Mouse (Mus musculus) 416B (cell line): ENCODE results near the gene Gins1.
A peak's percentile ranks its signal among the peaks of the same experiment; 100 is the strongest.
"Not testable (repeated sequence)": the region's sequence is repeated elsewhere in the genome, so short reads cannot be mapped to it uniquely, and the experiment has no call there.

ENCODE experiments used
- DNase-seq: peaks from one replicate; pipeline ENCODE4 v3.0.0; 2011; ENCODE audit warnings: low read depth

The Gins1 gene

DNA sequence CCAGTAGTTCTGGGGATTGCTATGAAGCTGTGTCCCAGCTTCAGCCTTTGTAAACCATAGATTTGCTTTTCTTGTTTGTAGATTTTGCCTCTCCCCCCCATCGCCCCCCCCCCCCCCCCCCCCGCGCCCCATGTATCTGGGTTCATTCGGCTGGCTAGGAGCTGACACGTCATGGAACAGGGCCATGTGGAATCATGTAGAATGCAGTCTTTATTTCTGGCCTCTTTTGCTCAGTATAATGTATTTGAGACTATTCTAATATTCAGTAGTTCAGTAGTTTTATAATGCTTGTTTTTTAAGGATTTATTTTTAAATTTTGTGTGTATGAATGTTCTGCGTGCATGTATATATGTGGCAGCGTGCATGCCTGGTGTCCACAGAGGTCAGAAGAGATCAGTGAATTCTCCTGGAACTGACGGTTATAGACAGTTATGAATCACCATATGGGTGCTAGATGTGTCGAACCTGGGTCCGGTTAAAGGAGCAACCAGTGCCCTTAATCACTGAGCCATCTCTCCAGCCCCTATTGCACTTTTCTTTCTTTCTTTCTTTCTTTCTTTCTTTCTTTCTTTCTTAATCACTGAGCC is 5.2 kb downstream of the Gins1 start:
- peak; percentile 78 for DNase-seq

- DNase-seq, result peak; percentile 51
Observed at GRCm38 (mm10) chr2:150914781-150915515, 9.7 kb downstream of the Gins1 start.

GRCm38 (mm10) chr2:150915786-150916185 is 10.6 kb downstream of the Gins1 start:
- no peak for DNase-seq

DNA sequence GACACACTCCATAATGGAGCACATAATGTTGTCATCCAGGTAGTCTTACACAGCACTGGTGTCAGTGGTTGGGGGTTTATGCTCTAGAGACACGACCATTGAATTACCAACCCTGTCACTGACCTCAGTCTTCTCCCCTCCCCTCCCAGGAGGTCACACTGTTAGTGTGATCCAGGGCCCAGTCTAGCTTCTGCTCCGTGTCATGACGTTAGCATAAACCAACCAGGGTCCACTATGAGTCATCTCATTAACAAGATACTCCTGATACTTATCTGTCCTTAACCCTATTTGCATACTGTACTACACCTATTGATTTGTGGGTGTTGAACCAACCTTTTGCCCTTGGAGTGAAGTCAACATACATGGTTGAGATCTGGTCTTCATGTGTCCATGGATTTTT is 13.5 kb downstream of the Gins1 start:
- DNase-seq, result peak; percentile 36

- DNase-seq, result no peak
Observed at GRCm38 (mm10) chr2:150920543-150920942, 15.3 kb downstream of the Gins1 start.

DNA sequence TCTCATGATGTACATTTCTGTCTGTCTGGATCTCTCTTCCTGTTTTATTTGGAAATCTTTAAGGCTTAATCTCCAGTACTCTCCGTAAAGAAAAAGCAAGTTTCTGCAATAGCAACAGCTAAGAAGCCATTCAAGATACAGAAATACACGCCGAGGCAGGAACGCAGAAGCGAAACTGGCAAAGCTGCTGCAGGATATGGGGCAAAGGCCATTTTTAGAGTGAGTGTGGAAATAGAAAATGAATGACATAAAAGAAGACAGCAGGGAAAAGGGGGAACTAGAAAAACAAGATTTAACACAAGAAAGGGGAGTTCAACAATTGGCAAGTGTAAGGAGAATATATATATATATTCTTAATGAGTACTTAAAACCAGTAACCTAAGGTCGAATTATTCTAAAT is 16.5 kb downstream of the Gins1 start:
- no peak for DNase-seq

GRCm38 (mm10) chr2:150922165-150922564 is 17.0 kb downstream of the Gins1 start:
- DNase-seq, result no peak

- no peak for DNase-seq
Observed at GRCm38 (mm10) chr2:150923026-150923425, 17.8 kb downstream of the Gins1 start.

- DNase-seq, result no peak
Observed at GRCm38 (mm10) chr2:150923505-150923904, 18.3 kb downstream of the Gins1 start.

GRCm38 (mm10) chr2:150927038-150927720 is 22.0 kb downstream of the Gins1 start:
- no peak for DNase-seq

DNA sequence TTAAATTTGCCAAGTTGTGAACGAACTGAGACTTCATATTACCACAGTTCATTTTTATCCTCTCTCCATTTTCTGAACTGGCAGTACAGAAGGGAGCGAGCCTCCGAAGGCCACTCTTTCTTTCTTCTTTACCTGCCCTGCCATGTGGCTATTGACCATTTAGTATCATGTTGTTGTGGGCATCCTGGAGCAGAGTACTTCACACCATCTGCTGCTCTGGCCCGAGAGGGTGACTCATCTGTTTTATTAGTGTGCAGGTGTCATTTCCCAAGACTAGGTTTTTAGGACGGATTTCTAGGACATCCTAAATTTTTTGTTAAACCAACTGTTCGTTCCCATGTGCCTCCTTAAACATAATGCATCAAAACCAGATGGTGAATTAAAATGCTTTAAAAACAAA is 24.0 kb downstream of the Gins1 start:
- DNase-seq, result no peak

GRCm38 (mm10) chr2:150930806-150931205 is 25.6 kb downstream of the Gins1 start:
- DNase-seq, result no peak

GRCm38 (mm10) chr2:150933482-150933881 is 28.3 kb downstream of the Gins1 start:
- no peak for DNase-seq

DNA sequence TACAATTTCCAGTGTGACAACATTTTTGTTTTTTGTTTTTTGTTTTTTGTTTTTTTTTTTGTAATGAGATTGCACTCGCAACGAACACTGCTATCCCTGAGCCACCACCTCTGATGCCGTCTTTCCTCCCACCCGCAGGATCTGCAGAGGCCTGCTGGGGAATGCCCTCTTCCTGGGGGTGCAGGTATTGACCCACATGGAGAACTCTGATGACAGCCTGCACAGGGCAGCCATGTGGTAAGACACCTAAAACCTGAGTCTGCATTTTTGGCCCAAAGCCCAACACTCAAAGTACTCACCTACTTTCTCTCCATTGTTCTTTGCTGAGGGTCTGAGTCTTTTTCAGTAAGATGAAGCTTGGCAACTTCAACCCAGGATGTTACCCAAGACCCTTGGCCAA is 29.5 kb downstream of the Gins1 start:
- DNase-seq, result no peak

GRCm38 (mm10) chr2:150944017-150944416 is 38.8 kb downstream of the Gins1 start:
- DNase-seq, result no peak

DNA sequence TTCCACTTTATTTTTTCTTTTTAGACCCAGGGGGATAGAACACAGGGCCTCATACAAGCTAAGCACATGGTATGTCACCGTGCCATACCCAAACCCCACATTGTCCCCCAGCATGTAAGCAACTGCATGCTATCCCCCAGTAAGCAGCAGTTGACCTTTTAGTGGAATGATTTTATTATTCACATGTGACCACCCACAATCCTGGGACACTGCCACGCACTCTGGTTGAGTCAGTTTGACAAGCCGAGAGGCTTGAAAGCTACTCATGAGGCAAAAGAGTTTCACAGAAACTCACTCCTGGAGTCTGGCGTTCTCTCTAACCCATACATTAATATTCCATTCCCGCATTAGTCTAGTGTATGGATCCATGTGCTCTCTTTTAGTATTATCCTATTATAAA is 42.1 kb downstream of the Gins1 start:
- DNase-seq, result not testable (repeated sequence)

DNA sequence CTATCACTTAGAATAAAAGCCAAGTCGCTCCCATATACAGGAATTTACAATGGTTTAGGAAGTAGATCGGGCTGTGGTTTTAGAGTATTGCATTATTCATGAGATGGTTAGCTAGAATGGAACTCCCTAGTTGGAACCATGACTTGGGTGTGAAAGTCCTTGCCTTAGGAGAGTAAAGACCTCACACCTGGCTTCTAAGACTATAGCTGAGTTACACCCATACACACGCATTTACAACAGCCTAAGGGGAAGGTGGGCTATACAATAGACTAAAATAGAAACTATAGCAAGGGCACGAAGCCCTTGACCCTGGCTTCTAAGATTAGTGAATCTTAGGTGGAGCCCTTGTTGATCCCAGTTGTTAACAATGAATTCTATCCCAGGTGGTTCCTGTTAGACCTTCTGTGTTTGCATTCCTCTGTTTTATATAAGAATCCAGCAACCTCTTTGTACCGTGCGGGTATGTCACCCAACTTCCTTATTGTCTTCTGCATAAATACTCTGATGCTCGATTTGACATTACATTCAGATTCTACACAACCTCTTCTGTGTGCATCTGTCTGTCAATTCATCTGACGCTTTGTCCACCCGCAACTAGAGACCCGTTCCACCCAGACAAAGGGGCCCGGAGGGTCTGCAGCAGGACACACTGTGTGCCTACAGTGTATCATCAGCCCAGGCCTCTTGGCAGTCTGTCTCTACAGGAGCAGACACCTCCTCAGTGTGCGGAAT is 42.8 kb downstream of the Gins1 start:
- DNase-seq, result not testable (repeated sequence)

GRCm38 (mm10) chr2:150948786-150949185 is 43.6 kb downstream of the Gins1 start:
- DNase-seq, result no peak

GRCm38 (mm10) chr2:150949652-150950051 is 44.5 kb downstream of the Gins1 start:
- no peak for DNase-seq

- no peak for DNase-seq
Observed at GRCm38 (mm10) chr2:150950056-150950455, 44.9 kb downstream of the Gins1 start.

GRCm38 (mm10) chr2:150951201-150951600 is 46.0 kb downstream of the Gins1 start:
- no peak for DNase-seq

DNA sequence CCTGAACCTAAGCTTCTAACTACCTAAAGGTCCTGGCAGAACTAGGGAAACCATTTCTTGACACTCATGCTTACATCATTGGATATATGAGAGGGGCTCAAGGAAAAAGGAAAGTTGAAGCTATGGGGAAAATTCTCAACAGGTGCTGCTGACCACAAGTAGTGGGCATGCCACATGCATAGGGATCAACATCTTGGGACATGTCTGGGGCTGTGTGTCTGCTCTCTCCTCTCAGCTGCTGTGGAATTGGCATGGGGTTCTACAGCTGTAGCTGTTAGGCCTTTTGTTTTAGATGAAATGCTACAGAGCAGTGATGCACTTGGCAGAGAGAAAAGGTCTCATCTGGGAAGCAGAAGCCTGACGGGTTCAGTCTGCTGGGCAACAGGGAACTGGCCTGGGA is 50.7 kb downstream of the Gins1 start:
- DNase-seq, result no peak

- peak; percentile 16 for DNase-seq
Observed at GRCm38 (mm10) chr2:150959521-150959920, 54.3 kb downstream of the Gins1 start.
